Mouse (Mus musculus) heart, postnatal 36 days (tissue): ENCODE results near the gene 2900026A02Rik. TPM values are rescaled to one million over a fixed set of nuclear protein-coding genes. Genes with fewer than 3 reads are reported as not detected.

ENCODE experiments used
- DNase-seq, 2 experiments: peaks; one replicate each; pipeline ENCODE4 v3.0.0; 2021 to 2022
- intact Hi-C: fragments of 180-260 bp; cut with DNase I; formaldehyde crosslinking; loops from one replicate; pipeline ENCODE4 v1.15.1; 2025
- total RNA-seq, 2 experiments: library from RNA; stranded (reverse); gene quantifications; 2 replicates each; pipeline ENCODE4 v1.2.3; 2021

2900026A02Rik gene
- total RNA-seq, 2 experiments from 2014 or later, result 21.0 to 23.6 TPM

- intact Hi-C loops, result no loop called here
- no peak for DNase-seq
Observed at GRCm38 (mm10) chr5:113081020-113081419, 140.0 kb downstream of the 2900026A02Rik start.

GRCm38 (mm10) chr5:113079783-113080182 is 141.3 kb downstream of the 2900026A02Rik start:
- intact Hi-C loops, result no loop called here
- DNase-seq, result peak in 1 of 2 experiments; percentile 40

- intact Hi-C loops, result no loop called here
- no peak for DNase-seq
Observed at GRCm38 (mm10) chr5:113078686-113079085, 142.3 kb downstream of the 2900026A02Rik start.

- DNase-seq, result no peak
- intact Hi-C loops, result no loop called here
Observed at GRCm38 (mm10) chr5:113070017-113070416, 151.0 kb downstream of the 2900026A02Rik start, which contains the start of gene Crybb2. Gene Crybb2 (minus strand): TSS chr5:113070117.

GRCm38 (mm10) chr5:113054308-113054707 is 166.7 kb downstream of the 2900026A02Rik start:
- DNase-seq, result peak; percentile 80 to 85
- intact Hi-C loops, result loop anchor here (1.0 to 10.0 kb wide), 4 partner anchors 40 to 621 kb away; partner anchors contain the start of gene Grk3

- intact Hi-C loops, result loop anchor here (10.0 kb wide), 1 partner anchor 576 kb away; no protein-coding TSS in a partner anchor
Observed at GRCm38 (mm10) chr5:113050581-113051185, 170.4 kb downstream of the 2900026A02Rik start.

GRCm38 (mm10) chr5:113049876-113050275 is 171.2 kb downstream of the 2900026A02Rik start:
- intact Hi-C loops, result loop anchor here (10.0 kb wide), 1 partner anchor 575 kb away; no protein-coding TSS in a partner anchor
- DNase-seq, result no peak

More at GRCm38 (mm10) chr5:113050581-113051185, 170.4 kb downstream of the 2900026A02Rik start:
- no peak for DNase-seq

- no peak for DNase-seq
- intact Hi-C loops, result no loop called here
Observed at GRCm38 (mm10) chr5:113045511-113046273, 175.3 kb downstream of the 2900026A02Rik start.

GRCm38 (mm10) chr5:113043531-113043930 is 177.5 kb downstream of the 2900026A02Rik start:
- peak; percentile 31 to 40 for DNase-seq
- intact Hi-C loops, result no loop called here

GRCm38 (mm10) chr5:113041567-113042071 is 179.4 kb downstream of the 2900026A02Rik start:
- intact Hi-C loops, result no loop called here
- DNase-seq, result peak; percentile 35 to 42

- DNase-seq, result peak in 1 of 2 experiments; percentile 27
Observed at GRCm38 (mm10) chr5:113040776-113041175, 180.3 kb downstream of the 2900026A02Rik start.

GRCm38 (mm10) chr5:113038601-113039000 is 182.4 kb downstream of the 2900026A02Rik start:
- intact Hi-C loops, result no loop called here
- no peak for DNase-seq

More at GRCm38 (mm10) chr5:113040776-113041175, 180.3 kb downstream of the 2900026A02Rik start:
- intact Hi-C loops, result no loop called here

Other genes starting within 250 kb of the 2900026A02Rik start
- gene Grk3, start 205.4 kb downstream of the 2900026A02Rik start, total RNA-seq, result 1 to 10 TPM; 5.0 to 5.3 TPM
- gene Crybb2, start 151.1 kb downstream of the 2900026A02Rik start, total RNA-seq, result not detected
- 1 to 10 TPM in 1 of 2 experiments, under 1 TPM in 1; 0.28 to 1.8 TPM for gene Crybb3, start 139.7 kb downstream of the 2900026A02Rik start, total RNA-seq
- gene Tmem211, start 5.7 kb upstream of the 2900026A02Rik start, total RNA-seq, result not detected
- under 1 TPM; 0.44 to 0.60 TPM for gene Sgsm1, start 89.5 kb upstream of the 2900026A02Rik start, total RNA-seq
- gene Aym1, start 136.1 kb upstream of the 2900026A02Rik start, total RNA-seq, result not detected